23 mouse cellular contexts compared by ENCODE assay signal in genomic region chr19:45787450-45787849, GRCm38 (mm10). TPM values are rescaled to one million over a fixed set of nuclear protein-coding genes. Genes with fewer than 3 reads are reported as not detected.
DNase-seq lines count a peak whose midpoint lies in the region; ATAC-seq and TF ChIP-seq lines count a peak whose summit lies in the region.
"Had no signal": no experiment of that assay in that cellular context is flagged by ENCODE, and none has a peak within 500 bp of the region (broad histone marks: within the 10 kb centered on the region; RNA-seq: fewer than 3 reads in every experiment).

No protein-coding gene starts in this region.

- H3K4me2 ChIP-seq in lung, postnatal 0 days (replicated peaks; ENCODE audit: low read depth, low read length): no peak overlapping the region
- H3K4me2 ChIP-seq: embryonic facial prominence, embryonic 13.5 days; embryonic facial prominence, embryonic 15.5 days; forebrain, embryonic 12.5 days had no signal

- H3K27me3 ChIP-seq in lung, postnatal 0 days (replicated peaks; ENCODE audit: insufficient read depth, low read length): no peaks in the 10 kb centered on the region
- no peaks in the 10 kb centered on the region for H3K27me3 ChIP-seq in testis, adult 2 months (ENCODE audit: control insufficient read depth, insufficient read depth, low read length)
- H3K27me3 ChIP-seq: embryonic facial prominence, embryonic 13.5 days; embryonic facial prominence, embryonic 15.5 days; forebrain, embryonic 12.5 days had no signal

- no peaks in the 10 kb centered on the region for H3K9me3 ChIP-seq in lung, postnatal 0 days (ENCODE audit: low read length)
- H3K9me3 ChIP-seq: embryonic facial prominence, embryonic 13.5 days; embryonic facial prominence, embryonic 15.5 days; forebrain, embryonic 10.5 days; forebrain, embryonic 12.5 days had no signal

- no peak overlapping the region for H3K9ac ChIP-seq in lung, postnatal 0 days (replicated peaks; ENCODE audit: low read depth)
- H3K9ac ChIP-seq: embryonic facial prominence, embryonic 13.5 days; embryonic facial prominence, embryonic 15.5 days; forebrain, embryonic 12.5 days had no signal

- TF ChIP-seq CTCF in lung, postnatal 0 days (IDR thresholded peaks at IDR 0.05): no peak
- TF ChIP-seq CTCF in lung, adult 2 months (IDR thresholded peaks at IDR 0.05; ENCODE audit: insufficient read depth, low read length): no peak
- no peak for TF ChIP-seq CTCF in testis, adult 2 months (IDR thresholded peaks at IDR 0.05; ENCODE audit: control insufficient read depth, insufficient read depth, insufficient replicate concordance, low read depth, low read length)

- H3K4me3 ChIP-seq in lung, postnatal 0 days (ENCODE audit: low read depth, low read length): no peak overlapping the region
- H3K4me3 ChIP-seq in lung, adult 2 months (replicated peaks; ENCODE audit: extremely low read depth, low read depth, low read length): no peak overlapping the region
- peak overlapping the region; percentile 84 for H3K4me3 ChIP-seq in testis, adult 2 months (ENCODE audit: control insufficient read depth, low read depth, low read length)
- H3K4me3 ChIP-seq: embryonic facial prominence, embryonic 13.5 days; embryonic facial prominence, embryonic 15.5 days; erythroblast, embryonic 14.5 days; forebrain, embryonic 10.5 days; forebrain, embryonic 12.5 days had no signal

- WGBS in lung, postnatal 0 days: 47% methylated on average over 3 of the region's 3 CpGs
- 65% methylated on average over 3 of the region's 3 CpGs for WGBS in lung, adult 2 months

- H3K36me3 ChIP-seq in lung, postnatal 0 days (ENCODE audit: insufficient read depth, low read length): no peaks in the 10 kb centered on the region
- H3K36me3 ChIP-seq in testis, adult 2 months (ENCODE audit: control insufficient read depth, insufficient read depth, low read length): no peaks in the 10 kb centered on the region
- H3K36me3 ChIP-seq: embryonic facial prominence, embryonic 13.5 days; embryonic facial prominence, embryonic 15.5 days; forebrain, embryonic 10.5 days; forebrain, embryonic 12.5 days had no signal

- TF ChIP-seq EP300 in lung, postnatal 0 days (IDR thresholded peaks at IDR 0.05): no peak

- DNase-seq in lung, postnatal 0 days (ENCODE audit: low spot score): peak; percentile 67
- DNase-seq in lung, postnatal 14 days: no peak
- peak; percentile 43 for DNase-seq in lung, postnatal 36 days
- no peak for DNase-seq in lung, adult 2 months
- DNase-seq in testis, postnatal 14 days (ENCODE audit: low spot score): no peak
- DNase-seq: adrenal gland, adult 2 months; adrenal gland, postnatal 10 days; adrenal gland, postnatal 25 days; cerebellum, adult 11 months; cerebellum, adult 18-20 months; cerebellum, adult 8-10 months; cerebellum, adult 9-11 months; cerebellum, postnatal 14 days; cerebellum, postnatal 36 days; embryo, embryonic 11 days had no signal

- H3K4me1 ChIP-seq in lung, postnatal 0 days (ENCODE audit: insufficient read depth, low read depth, low read length): no peaks in the 10 kb centered on the region; the same call in 1 of the 2 replicates
- peaks cover 5% of the 10 kb centered on the region for H3K4me1 ChIP-seq in lung, adult 2 months (ENCODE audit: control insufficient read depth, insufficient read depth, low read length)
- H3K4me1 ChIP-seq in testis, adult 2 months (ENCODE audit: control insufficient read depth, insufficient read depth, low read length): peaks cover 3% of the 10 kb centered on the region

- ATAC-seq in lung, postnatal 0 days: no peak
- ATAC-seq: forebrain, embryonic 14.5 days had no signal

- H3K27ac ChIP-seq in lung, postnatal 0 days (ENCODE audit: low read length): no peak overlapping the region
- peak overlapping the region; percentile 75 for H3K27ac ChIP-seq in testis, adult 2 months (ENCODE audit: control insufficient read depth, insufficient read depth, low read depth, low read length)
- H3K27ac ChIP-seq: embryonic facial prominence, embryonic 13.5 days; embryonic facial prominence, embryonic 15.5 days; forebrain, embryonic 10.5 days; forebrain, embryonic 12.5 days had no signal

- no peak for TF ChIP-seq POLR2A in lung, adult 2 months (IDR thresholded peaks at IDR 0.05; ENCODE audit: borderline replicate concordance, extremely low read depth, low read depth, low read length)
- TF ChIP-seq POLR2A in testis, adult 2 months (IDR thresholded peaks at IDR 0.05; ENCODE audit: control insufficient read depth, low read depth, low read length): peak; percentile 55; the same call in 1 of the 2 replicates

RNA-seq across cellular contexts. Expression of gene Mgea5, which starts 3.8 kb away (rescaled TPM):
- polyA plus RNA-seq in lung, postnatal 0 days (2015; fragmentation: Nextera tagmentation; extraction: Ambion mirVana): 26.4 and 33.9 TPM in 2 replicates
- polyA plus RNA-seq in lung, adult 2 months (2012; rRNA removed): 18.5 and 35.6 TPM in 2 replicates
- 52.2 and 56.7 TPM in 2 replicates for polyA plus RNA-seq in testis, adult 2 months (2012; rRNA removed)

RNA-seq across cellular contexts. Expression of gene Kcnip2, which starts 28.4 kb away (rescaled TPM):
- polyA plus RNA-seq in lung, postnatal 0 days (2015; fragmentation: Nextera tagmentation; extraction: Ambion mirVana): 1.0 and 1.4 TPM in 2 replicates
- 1.1 and 1.4 TPM in 2 replicates for polyA plus RNA-seq in lung, adult 2 months (2012; rRNA removed)
- 50.1 and 64.9 TPM in 2 replicates for polyA plus RNA-seq in testis, adult 2 months (2012; rRNA removed)
- polyA plus RNA-seq: C2C12 had no signal

RNA-seq across cellular contexts. Expression of gene Npm3, which starts 38.1 kb away (rescaled TPM):
- 7.7 and 8.1 TPM in 2 replicates for polyA plus RNA-seq in lung, postnatal 0 days (2015; fragmentation: Nextera tagmentation; extraction: Ambion mirVana)
- polyA plus RNA-seq in lung, adult 2 months (2012; rRNA removed): 39.0 and 41.3 TPM in 2 replicates
- 212 and 245 TPM in 2 replicates for polyA plus RNA-seq in testis, adult 2 months (2012; rRNA removed)

RNA-seq across cellular contexts. Expression of gene Fgf8, which starts 44.7 kb away (rescaled TPM):
- not detected in 2 replicates for polyA plus RNA-seq in lung, postnatal 0 days (2015; fragmentation: Nextera tagmentation; extraction: Ambion mirVana)
- not detected in 2 replicates for polyA plus RNA-seq in lung, adult 2 months (2012; rRNA removed)
- 1.4 and 1.5 TPM in 2 replicates for polyA plus RNA-seq in testis, adult 2 months (2012; rRNA removed)
- polyA plus RNA-seq: C2C12; erythroblast, embryonic 14.5 days had no signal

Comparison
In these comparisons a context has a peak if more than half of its experiments do, and no peak if none do; other contexts are left out.
1. DNase-seq: peak in lung, postnatal 0 days (single experiment) and lung, postnatal 36 days (single experiment); none in lung, postnatal 14 days (single experiment), lung, adult 2 months (single experiment) and testis, postnatal 14 days (single experiment).
2. RNA of gene Kcnip2, which starts 28.4 kb away (polyA plus RNA-seq): 50.1 to 64.9 TPM in testis, adult 2 months; 1.1 to 1.4 TPM in lung, adult 2 months and 1.0 to 1.4 TPM in lung, postnatal 0 days; every median in the first group is over 10 times any median in the second.